Mouse (Mus musculus): ENCODE results near the gene Nhlh2. TPM values are rescaled to one million over a fixed set of nuclear protein-coding genes. Genes with fewer than 3 reads are reported as not detected.
A peak's percentile ranks its signal among the peaks of the same experiment; 100 is the strongest.

Nhlh2 gene
- polyA plus RNA-seq, 1 experiment from 2014 or later, result 25.6 TPM

DNA sequence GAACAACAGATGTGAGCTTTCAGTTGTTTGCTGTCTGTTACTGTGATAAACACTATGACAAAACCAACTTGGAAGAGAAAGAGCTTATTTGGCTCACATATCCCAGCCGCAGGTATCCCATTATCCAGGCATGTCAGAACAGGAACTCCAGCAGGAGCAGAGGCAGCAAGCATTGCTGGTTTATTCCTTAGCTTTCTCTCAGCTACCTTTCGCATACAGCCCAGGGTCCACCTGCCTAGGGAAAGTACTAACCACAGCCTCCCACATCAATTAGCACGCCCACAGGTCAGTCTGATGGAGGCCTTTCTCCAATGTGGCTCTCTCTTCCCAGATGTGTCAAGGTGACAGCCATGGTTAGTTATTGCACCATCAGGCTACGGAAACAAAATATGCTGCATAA is 31.8 kb downstream of the Nhlh2 start:
- Histone ChIP-seq H3K36me3 (ENCODE audit: control insufficient read depth, insufficient read depth, low read length) (no peaks in the 10 kb centered on the region), H3K27me3 (replicated peaks; ENCODE audit: control insufficient read depth, insufficient read depth, low read length) (no peaks in the 10 kb centered on the region), H3K4me1 (ENCODE audit: control insufficient read depth, insufficient read depth, low read depth, low read length) (no peaks in the 10 kb centered on the region), H3K9me3 (ENCODE audit: control insufficient read depth, low read length) (no peaks in the 10 kb centered on the region), H3K4me3 (ENCODE audit: low read length) (no peak overlapping the region), H3K4me2 (ENCODE audit: low read length) (no peak overlapping the region), H3K27ac (ENCODE audit: low read depth, low read length) (no peak overlapping the region), H3K9ac (ENCODE audit: low read depth, low read length) (no peak overlapping the region)
- no peak for ATAC-seq
- WGBS, result 89% methylated on average over 4 of the region's 4 CpGs

DNA sequence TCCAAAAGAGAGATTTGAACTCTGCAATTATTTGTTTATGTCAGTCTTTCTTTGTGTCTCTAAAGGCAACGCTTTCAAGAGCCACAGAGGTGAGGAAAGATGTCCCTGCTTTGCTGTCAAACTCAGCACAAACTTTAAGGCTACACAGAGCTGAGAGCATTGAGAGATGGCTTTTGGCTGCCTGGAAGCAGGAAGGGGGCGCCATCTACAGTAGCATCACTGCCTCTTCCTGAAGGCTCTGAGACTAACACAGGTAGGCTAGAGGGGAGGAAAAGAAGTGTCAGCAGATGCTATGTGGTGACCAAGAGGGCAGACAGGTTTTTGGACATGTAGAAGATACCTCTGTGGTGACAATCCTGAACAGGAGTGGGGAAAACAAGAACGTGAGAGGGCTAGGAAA is 35.2 kb downstream of the Nhlh2 start:
- whole genome bisulfite sequencing, result 34% methylated on average over 3 of the region's 3 CpGs
- no peak overlapping the region for H3K4me3 ChIP-seq (ENCODE audit: low read length)
- H3K4me1 ChIP-seq (ENCODE audit: control insufficient read depth, insufficient read depth, low read depth, low read length), result no peaks in the 10 kb centered on the region; the same call in 1 of the 2 replicates
- H3K36me3 ChIP-seq (ENCODE audit: control insufficient read depth, insufficient read depth, low read length), result no peaks in the 10 kb centered on the region
- no peak for ATAC-seq
- no peak overlapping the region for H3K9ac ChIP-seq (ENCODE audit: low read depth, low read length)
- H3K27me3 ChIP-seq (replicated peaks; ENCODE audit: control insufficient read depth, insufficient read depth, low read length), result no peaks in the 10 kb centered on the region
- H3K9me3 ChIP-seq (ENCODE audit: control insufficient read depth, low read length), result no peaks in the 10 kb centered on the region
- no peak overlapping the region for H3K4me2 ChIP-seq (ENCODE audit: low read length)
- no peak overlapping the region for H3K27ac ChIP-seq (ENCODE audit: low read depth, low read length)

DNA sequence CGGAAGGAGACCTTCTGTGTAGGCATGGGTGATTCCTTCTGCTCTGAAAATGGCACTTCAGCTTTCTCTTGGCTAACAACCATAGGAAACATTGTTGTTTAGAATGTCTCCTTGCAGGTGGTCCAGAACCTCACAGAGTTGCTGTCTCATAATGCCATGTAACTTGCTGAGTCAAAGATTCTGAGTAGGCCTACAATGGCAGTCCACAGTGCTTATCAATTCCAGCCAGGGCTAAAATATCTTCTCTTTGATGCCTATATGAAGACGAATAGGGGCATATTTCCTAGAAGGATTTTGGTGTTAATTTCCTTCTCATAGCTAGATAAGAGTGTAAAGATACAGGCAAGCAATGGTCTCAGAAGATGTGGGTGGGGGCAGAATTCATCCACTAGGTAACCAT is 37.7 kb downstream of the Nhlh2 start:
- ATAC-seq, result no peak
- no peaks in the 10 kb centered on the region for H3K36me3 ChIP-seq (ENCODE audit: control insufficient read depth, insufficient read depth, low read length)
- H3K27ac ChIP-seq (ENCODE audit: low read depth, low read length), result no peak overlapping the region
- no peaks in the 10 kb centered on the region for H3K9me3 ChIP-seq (ENCODE audit: control insufficient read depth, low read length)
- no peaks in the 10 kb centered on the region for H3K27me3 ChIP-seq (replicated peaks; ENCODE audit: control insufficient read depth, insufficient read depth, low read length)
- H3K4me1 ChIP-seq (ENCODE audit: control insufficient read depth, insufficient read depth, low read depth, low read length), result no peaks in the 10 kb centered on the region; the same call in 1 of the 2 replicates
- 97% methylated on average over 2 of the region's 2 CpGs for WGBS
- H3K4me3 ChIP-seq (ENCODE audit: low read length), result no peak overlapping the region
- H3K9ac ChIP-seq (ENCODE audit: low read depth, low read length), result no peak overlapping the region
- H3K4me2 ChIP-seq (ENCODE audit: low read length), result no peak overlapping the region

DNA sequence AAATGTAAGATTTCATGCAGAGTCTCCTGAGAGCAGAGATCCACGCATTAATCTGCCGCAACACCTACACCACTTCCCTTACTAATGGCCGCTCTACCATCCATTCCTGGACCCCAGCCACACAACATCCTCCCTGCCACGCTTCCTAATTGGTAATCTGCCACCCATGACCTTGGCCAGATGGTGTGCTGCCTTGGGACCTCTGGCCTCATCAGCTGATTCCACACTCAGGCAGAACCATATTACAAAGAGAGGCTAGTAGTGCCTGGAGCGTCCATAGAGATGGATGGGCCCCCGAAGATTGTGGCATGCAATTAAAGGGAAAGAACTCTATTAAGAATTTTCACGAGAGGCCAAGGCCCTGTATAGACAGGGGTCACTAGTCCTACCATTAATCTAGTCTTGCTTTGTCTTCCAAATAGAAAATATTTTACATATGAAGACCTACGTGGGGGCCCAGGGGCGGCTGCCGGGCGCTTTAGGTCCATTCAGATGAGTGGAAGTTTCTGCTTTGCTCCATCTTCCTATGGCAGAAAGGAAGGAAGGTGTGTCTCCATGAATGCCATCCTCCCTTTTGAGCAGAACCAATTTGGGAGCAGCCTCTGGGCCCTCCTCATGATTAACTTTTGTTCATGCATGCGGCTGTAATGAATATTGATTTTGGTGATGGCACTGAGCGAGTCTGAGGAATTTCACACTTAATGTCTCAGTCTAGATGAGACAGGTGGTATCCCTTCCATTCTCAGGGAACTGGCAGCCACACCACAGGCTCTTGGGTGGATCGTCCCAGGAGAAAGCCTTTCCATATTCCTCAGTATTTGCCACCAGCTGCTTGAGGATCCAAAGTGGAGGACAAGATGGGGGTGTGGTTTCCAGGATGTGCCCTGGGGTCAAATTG is 39.6 kb downstream of the Nhlh2 start:
- no peaks in the 10 kb centered on the region for H3K9me3 ChIP-seq (ENCODE audit: control insufficient read depth, low read length)
- peak; percentile 91 for ATAC-seq
- no peaks in the 10 kb centered on the region for H3K27me3 ChIP-seq (replicated peaks; ENCODE audit: control insufficient read depth, insufficient read depth, low read length)
- no peaks in the 10 kb centered on the region for H3K36me3 ChIP-seq (ENCODE audit: control insufficient read depth, insufficient read depth, low read length)
- H3K4me2 ChIP-seq (ENCODE audit: low read length), result no peak overlapping the region
- WGBS, result 32% methylated on average over 14 of the region's 14 CpGs
- no peak overlapping the region for H3K4me3 ChIP-seq (ENCODE audit: low read length)
- H3K4me1 ChIP-seq (ENCODE audit: control insufficient read depth, insufficient read depth, low read depth, low read length), result no peaks in the 10 kb centered on the region; the same call in 1 of the 2 replicates
- H3K9ac ChIP-seq (ENCODE audit: low read depth, low read length), result no peak overlapping the region
- no peak overlapping the region for H3K27ac ChIP-seq (ENCODE audit: low read depth, low read length)

DNA sequence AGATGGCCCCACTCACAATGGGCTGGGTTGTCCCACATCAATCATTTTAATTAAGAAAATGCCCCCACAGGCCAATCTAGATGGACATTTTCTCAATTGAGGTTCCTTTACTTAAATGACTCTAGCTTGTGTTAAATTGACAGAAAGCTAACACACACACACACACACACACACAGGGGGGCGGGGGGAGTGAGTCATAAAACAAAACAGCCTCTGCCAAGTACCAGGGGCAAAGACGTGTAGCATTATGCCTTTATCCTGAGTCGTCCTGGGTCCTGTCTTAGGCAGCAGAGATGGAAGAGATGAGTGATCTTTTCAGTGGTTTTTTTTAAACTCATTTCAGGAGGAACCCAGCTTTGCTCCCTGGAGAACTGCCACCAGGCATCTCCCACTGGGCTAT is 42.2 kb downstream of the Nhlh2 start:
- no peak overlapping the region for H3K27ac ChIP-seq (ENCODE audit: low read depth, low read length)
- ATAC-seq, result no peak
- 40% methylated on average over 3 of the region's 3 CpGs for WGBS

DNA sequence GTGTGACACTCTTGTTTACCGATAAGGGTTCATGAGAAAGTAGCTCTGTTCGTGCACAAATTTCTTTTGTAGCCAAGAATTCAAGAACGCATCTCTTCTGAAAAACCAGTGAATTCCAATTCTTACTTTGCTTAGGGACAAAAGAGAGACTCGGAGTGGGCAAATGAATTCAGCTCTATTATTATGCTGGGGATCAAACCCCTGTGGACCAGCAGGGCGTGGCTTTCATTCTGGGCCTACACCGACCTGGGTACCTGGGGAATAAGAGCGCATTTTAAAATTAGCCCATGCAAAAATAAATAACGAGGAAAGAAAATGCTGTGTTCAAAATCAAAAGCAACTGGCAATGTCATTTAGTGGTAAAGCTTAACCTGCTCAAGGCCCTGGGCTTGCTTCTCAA is 43.4 kb downstream of the Nhlh2 start:
- ATAC-seq, result no peak
- Histone ChIP-seq H3K4me2 (ENCODE audit: low read length) (no peak overlapping the region), H3K4me3 (ENCODE audit: low read length) (no peak overlapping the region), H3K4me1 (ENCODE audit: control insufficient read depth, insufficient read depth, low read depth, low read length) (no peaks in the 10 kb centered on the region; the same call in 1 of the 2 replicates), H3K9ac (ENCODE audit: low read depth, low read length) (no peak overlapping the region), H3K36me3 (ENCODE audit: control insufficient read depth, insufficient read depth, low read length) (no peaks in the 10 kb centered on the region), H3K9me3 (ENCODE audit: control insufficient read depth, low read length) (no peaks in the 10 kb centered on the region), H3K27ac (ENCODE audit: low read depth, low read length) (no peak overlapping the region), H3K27me3 (replicated peaks; ENCODE audit: control insufficient read depth, insufficient read depth, low read length) (no peaks in the 10 kb centered on the region)
- 22% methylated on average over 8 of the region's 8 CpGs for WGBS

More for the DNA sequence above, 42.2 kb downstream of the Nhlh2 start:
- no peak overlapping the region for H3K4me3 ChIP-seq (ENCODE audit: low read length)
- no peak overlapping the region for H3K9ac ChIP-seq (ENCODE audit: low read depth, low read length)
- no peaks in the 10 kb centered on the region for H3K27me3 ChIP-seq (replicated peaks; ENCODE audit: control insufficient read depth, insufficient read depth, low read length)
- no peak overlapping the region for H3K4me2 ChIP-seq (ENCODE audit: low read length)
- H3K36me3 ChIP-seq (ENCODE audit: control insufficient read depth, insufficient read depth, low read length), result no peaks in the 10 kb centered on the region
- no peaks in the 10 kb centered on the region; the same call in 1 of the 2 replicates for H3K4me1 ChIP-seq (ENCODE audit: control insufficient read depth, insufficient read depth, low read depth, low read length)
- H3K9me3 ChIP-seq (ENCODE audit: control insufficient read depth, low read length), result no peaks in the 10 kb centered on the region

DNA sequence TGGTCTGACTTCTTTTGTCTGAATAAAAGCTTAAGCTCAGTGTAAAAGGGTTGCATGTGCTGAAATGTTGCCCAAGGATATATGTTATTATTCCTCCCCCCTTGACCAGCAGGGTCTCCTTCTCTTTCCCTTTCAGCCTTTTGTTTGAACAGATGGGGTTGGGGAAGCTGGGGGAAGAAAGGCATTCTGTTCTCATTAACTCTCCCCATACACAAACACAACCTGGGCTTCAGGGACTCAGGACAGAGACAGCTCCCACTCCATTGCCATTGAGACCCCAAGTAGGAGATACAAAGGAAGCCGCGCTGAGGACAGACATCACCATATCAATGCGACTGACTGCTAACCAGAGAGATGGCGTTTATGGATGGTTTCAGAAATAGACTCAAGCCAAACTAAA is 46.0 kb downstream of the Nhlh2 start:
- no peak overlapping the region for H3K27ac ChIP-seq (ENCODE audit: low read depth, low read length)
- no peaks in the 10 kb centered on the region for H3K36me3 ChIP-seq (ENCODE audit: control insufficient read depth, insufficient read depth, low read length)
- H3K9ac ChIP-seq (ENCODE audit: low read depth, low read length), result no peak overlapping the region
- 11% methylated on average over 4 of the region's 4 CpGs for WGBS
- H3K4me2 ChIP-seq (ENCODE audit: low read length), result no peak overlapping the region
- no peak overlapping the region for H3K4me3 ChIP-seq (ENCODE audit: low read length)
- H3K9me3 ChIP-seq (ENCODE audit: control insufficient read depth, low read length), result no peaks in the 10 kb centered on the region
- ATAC-seq, result no peak
- H3K27me3 ChIP-seq (replicated peaks; ENCODE audit: control insufficient read depth, insufficient read depth, low read length), result no peaks in the 10 kb centered on the region
- H3K4me1 ChIP-seq (ENCODE audit: control insufficient read depth, insufficient read depth, low read depth, low read length), result no peaks in the 10 kb centered on the region

DNA sequence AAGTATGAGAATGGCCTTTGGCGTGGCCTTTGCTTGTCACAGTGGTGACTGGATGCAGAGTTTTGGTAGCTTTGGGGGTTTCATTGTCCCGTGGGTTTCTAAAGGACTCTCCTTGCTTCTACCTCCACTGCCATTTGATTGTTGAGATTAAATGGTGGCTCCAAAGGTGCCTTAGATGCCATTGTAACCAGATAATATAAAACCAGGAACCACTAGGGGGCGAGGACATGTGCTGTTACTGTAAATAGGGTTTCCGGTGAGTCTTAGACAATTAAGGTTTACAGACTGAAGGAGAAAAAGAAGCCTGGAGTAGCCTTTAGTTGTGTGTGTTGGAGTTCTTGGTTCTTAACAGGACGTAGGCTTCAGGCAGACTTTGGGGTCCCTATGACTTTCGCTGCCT is 50.2 kb downstream of the Nhlh2 start:
- no peaks in the 10 kb centered on the region for H3K27me3 ChIP-seq (replicated peaks; ENCODE audit: control insufficient read depth, insufficient read depth, low read length)
- no peaks in the 10 kb centered on the region for H3K4me1 ChIP-seq (ENCODE audit: control insufficient read depth, insufficient read depth, low read depth, low read length)
- no peak overlapping the region for H3K4me2 ChIP-seq (ENCODE audit: low read length)
- no peak overlapping the region for H3K4me3 ChIP-seq (ENCODE audit: low read length)
- H3K36me3 ChIP-seq (ENCODE audit: control insufficient read depth, insufficient read depth, low read length), result no peaks in the 10 kb centered on the region
- no peak overlapping the region for H3K27ac ChIP-seq (ENCODE audit: low read depth, low read length)
- ATAC-seq, result no peak
- 82% methylated on average over 6 of the region's 6 CpGs for WGBS
- H3K9ac ChIP-seq (ENCODE audit: low read depth, low read length), result no peak overlapping the region
- H3K9me3 ChIP-seq (ENCODE audit: control insufficient read depth, low read length), result no peaks in the 10 kb centered on the region

DNA sequence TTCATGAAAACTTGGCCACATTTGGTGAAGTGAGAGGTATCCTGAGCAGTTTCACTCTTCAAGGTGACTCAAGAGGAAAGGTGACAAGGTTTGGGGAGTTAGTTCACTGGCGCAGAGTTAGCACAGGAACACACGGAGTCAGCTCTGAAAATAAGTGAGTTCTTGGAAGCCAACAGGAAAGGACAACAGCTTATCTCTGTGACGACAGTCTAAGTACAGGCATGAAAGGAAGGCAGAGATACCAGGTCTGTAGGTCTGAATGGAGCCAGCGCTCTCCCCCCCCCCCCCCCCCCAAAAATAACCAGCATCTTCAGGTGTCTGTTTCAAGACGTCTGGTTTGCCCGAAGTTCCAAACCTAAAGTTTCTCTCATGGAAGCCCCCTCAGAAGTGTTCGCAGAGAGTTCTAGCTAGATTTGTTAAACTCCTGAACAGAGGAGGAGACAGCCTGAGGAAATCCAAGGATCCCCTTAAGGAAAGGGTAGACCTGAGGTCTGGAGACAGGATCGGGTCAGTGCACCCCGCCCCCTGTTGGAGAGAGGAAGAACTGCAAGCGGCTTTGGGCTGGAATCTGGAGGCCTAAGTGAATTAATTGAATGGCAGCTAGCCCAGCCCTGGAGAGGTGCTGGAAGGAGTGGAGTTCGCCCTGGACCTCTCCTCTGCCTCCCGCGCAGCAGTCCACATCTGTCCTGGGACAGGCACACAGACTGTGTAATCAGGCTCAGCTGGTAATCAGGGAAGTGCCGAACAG is 52.2 kb downstream of the Nhlh2 start:
- H3K9ac ChIP-seq (ENCODE audit: low read depth, low read length), result no peak overlapping the region
- no peaks in the 10 kb centered on the region for H3K36me3 ChIP-seq (ENCODE audit: control insufficient read depth, insufficient read depth, low read length)
- H3K4me2 ChIP-seq (ENCODE audit: low read length), result no peak overlapping the region
- no peaks in the 10 kb centered on the region for H3K4me1 ChIP-seq (ENCODE audit: control insufficient read depth, insufficient read depth, low read depth, low read length)
- peak; percentile 70; the same call in 1 of the 2 replicates for ATAC-seq
- WGBS, result 39% methylated on average over 13 of the region's 14 CpGs
- no peak overlapping the region for H3K27ac ChIP-seq (ENCODE audit: low read depth, low read length)
- no peak overlapping the region for H3K4me3 ChIP-seq (ENCODE audit: low read length)
- no peaks in the 10 kb centered on the region for H3K27me3 ChIP-seq (replicated peaks; ENCODE audit: control insufficient read depth, insufficient read depth, low read length)
- H3K9me3 ChIP-seq (ENCODE audit: control insufficient read depth, low read length), result no peaks in the 10 kb centered on the region
